Mouse (Mus musculus) spleen, adult 18-20 months (tissue): Measurements from ENCODE around the gene Eri3.

ENCODE experiments used
- DNase-seq, 2 experiments: peaks; one replicate each; pipeline ENCODE4 v3.0.0; 2022; ENCODE audit warnings: mixed read lengths in 2 of 2

Gene Eri3

DNA sequence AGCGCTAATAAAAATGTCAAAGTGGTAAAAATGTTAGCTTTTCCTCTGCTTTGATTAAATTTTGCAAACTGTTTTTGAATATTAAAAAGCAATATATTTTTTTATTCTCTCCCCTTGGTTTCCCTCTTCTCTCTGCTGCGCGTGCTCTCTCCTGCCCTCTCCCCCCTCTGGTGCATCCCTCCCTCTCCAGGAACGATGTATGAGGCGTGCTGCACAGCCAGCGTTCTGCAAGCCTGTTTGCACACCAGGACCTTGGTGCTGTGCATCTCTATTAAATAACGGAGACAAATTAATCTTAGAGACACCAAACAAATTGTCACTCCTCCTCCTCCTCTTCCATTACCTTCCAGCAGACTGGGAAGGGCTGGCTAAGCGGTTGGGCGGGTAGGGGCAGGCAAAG, 31.5 kb downstream of the Eri3 start:
- DNase-seq = no peak

DNA sequence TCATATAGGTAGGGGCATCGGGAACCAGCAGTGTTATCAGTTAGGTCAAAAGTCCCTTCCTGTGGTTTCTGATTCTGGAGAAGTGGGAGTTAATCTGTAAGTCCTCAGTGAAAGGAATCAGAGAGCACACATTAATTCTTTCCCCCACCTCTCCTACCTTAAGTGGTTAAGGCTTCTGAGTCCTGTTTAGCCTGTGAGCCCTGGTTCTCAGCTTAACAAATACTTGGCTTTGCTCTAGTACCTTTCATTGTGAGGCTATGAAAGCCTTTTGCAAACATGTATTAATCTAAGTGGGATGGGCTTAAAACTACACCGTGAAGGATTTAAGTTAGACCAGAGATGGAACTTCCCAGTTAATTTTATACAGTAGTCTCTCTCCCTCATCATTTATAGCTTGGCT, 35.8 kb downstream of the Eri3 start:
- DNase-seq = no peak

DNA sequence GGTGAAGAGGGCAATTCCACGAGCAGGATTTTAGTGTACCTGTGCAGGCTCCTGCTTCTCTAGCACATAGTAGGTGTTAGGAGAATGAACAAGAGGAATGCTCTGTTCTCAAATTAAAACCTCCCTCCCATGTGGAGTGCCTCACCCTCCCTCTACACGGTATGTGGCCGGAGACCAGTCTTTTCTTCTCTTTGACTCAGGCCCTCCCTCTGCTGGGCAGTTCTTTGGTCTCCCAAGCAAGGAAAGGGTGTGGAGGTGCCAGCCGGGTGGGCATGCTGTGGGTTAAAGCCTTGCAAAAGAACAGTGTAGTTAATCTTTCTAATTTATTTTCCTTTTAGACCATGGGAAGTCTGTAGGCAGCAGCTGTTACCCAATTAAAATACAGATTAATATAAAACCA, 37.3 kb downstream of the Eri3 start:
- no peak for DNase-seq

DNA sequence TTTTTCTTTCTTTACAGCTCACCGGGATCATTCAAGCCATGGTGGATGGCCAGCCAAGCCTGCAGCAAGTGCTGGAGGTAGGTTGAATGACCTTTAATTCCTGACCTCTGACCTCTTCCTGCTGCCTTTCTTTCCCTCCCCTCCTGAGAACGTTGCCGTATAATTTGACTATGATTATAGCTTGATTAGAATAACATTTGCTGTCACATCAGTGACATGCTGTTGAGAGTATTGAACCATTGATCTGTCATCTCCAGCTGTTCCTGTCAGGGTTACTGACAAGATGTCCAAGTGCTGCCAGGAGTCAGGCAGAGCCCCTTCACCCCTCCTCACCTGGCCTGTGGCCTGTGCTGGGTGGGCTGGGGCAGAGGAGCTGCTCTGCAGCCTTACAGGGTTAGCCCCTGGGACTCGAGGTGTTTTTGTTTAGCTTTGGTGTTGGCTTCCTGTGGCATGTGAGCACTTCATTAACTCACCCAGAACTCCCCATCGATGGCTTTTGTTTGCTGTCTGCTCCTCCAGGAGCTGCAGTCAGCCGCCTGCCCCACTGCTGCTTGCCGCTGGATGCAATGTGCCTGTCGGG, 39.0 kb downstream of the Eri3 start:
- no peak for DNase-seq

DNA sequence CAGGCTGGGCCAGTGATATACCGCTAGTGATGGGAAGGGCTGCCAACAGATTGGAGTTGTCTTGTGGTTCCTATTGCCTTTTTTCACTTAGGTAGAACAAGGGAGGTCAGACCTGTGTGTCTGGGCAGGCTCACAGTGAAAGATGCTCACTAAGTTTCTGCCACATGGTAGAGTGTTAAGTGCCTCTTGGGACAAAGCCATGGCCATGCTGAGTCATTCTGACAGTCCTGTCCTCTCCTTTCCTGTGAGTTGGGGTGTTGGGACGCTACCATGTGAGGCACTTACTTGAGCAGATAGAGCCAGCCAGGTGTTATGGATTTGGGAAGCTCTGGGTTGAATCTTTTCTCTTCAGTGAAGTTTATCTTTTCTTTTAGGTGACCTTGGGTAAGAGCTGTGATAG, 40.6 kb downstream of the Eri3 start:
- no peak for DNase-seq

DNA sequence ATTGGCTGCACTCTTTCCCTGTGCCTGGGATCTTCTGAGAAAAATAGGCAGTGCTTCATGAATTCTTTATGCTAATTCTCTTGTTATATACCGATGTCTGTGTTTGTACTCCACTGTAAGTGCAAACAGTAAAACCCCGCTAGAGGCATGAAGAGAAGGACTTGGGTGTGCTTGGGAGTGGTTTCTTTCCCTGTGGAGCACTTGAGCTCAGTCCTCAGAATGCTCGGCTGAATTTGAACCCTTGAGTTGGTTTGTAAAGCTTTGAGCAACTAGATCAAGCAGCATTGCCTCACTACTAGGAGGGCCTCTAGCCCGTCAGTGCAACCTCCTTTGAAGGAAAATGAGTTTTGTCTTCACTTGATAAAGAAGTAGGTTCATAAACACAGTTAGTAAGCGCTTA, 42.0 kb downstream of the Eri3 start:
- DNase-seq = no peak

DNA sequence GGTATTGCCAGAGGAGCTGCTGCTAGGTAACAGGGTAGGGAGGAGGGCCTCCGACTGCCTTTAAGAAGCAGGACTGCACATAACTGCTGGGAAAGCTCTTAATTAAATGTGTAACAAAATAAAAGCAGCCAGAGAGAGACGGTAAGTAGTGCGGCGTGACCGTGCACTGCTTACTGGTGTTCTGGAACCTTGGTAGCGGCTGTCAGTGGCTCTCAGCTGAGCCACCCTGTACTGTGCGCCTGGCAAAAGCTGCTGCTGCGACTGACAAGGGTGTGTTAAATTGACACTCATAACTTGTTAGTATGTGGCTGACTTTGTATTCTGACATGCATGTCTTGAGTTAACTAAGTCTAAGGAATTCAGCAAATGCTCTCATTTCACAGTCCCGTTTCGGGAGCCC, 45.1 kb downstream of the Eri3 start:
- DNase-seq = no peak

DNA sequence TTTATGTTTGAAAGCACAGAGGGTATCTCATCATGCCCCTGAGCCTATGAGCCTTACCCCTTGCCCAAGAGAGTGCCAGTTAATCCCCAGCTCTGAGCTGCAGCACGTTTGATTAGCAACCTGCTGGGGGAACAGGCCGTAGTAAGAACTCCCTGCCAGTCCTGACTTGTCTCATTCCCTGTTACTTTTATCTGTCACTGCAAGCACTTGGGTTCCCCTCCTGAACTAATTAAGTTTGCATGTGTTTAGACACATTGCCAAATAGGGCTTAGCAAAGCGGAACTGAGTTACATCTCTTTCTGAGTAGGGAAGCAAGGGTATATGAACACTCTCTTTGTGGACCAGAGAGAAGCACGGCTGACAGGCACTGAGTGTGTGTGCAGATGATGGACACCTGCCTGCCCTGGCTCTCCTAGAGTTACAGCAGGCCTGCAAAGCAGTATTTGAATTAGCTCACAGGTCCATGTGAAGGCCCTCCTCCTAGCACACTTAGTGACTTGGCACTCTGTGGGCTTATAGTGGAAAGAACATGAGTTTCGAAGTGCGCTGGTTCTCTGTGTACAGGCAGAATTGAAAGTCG, 49.9 kb downstream of the Eri3 start:
- no peak for DNase-seq

DNA sequence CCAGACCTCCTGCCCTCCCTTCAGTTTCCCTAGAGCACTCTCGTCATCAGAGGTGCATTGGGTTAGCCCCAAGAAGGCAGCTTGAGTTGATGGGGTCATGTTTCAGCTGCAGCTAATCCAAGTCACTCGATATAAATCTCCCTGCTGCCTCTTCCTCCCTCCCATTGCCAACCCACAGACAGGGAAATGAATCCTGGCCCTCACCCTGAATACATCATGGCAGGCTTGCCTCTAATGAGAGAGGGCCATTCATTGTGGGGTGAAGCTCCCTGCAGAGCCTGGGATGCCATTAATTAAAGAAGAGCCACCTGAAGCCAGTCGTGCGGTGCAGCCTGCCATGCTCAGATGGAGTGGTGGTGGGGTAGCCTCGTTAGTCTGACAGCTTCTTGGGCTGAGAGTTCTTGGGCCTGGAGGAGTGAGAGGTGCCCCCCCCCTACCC, 51.2 kb downstream of the Eri3 start:
- no peak for DNase-seq

DNA sequence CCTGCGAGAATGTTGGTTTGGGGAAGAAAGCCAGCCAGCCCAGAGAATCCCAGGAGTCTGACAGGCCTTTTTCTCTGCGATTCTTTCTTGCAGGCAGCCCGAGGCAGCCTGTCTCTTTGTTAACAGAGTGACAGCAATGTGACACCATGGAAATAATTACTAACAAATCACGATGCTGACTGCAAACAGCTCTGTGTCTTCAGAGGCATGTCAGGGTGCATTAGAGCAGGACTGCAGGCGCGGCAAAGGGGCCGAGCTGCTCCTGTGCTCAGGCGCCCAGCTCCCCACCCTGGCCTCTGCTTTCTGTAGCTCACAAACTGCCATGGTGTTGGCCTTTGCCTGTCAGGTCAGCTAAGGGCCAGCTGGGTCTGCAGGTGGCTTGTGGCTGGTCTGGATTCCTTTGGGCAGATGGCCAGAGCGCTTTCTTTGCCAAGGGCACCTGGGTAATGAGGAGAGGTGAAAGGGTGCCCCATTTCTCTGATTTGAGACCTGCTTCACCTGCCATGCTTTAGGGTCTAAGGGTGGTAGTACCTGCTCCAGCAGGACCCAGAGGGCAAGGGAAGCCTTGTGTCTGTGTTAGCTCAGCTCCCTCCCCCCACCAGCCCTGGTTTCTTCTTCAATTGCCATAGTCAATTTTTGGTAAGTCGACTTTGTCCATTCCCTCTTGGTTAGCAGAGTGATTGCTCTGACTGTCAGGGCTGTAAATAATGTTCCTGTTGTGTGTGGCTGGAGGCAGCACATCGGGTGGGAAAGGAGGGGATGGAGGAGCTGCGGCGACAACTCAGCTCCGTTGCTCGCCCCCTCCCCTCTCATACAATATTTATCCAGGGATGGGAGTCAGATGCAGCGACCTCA, 55.2 kb downstream of the Eri3 start:
- no peak for DNase-seq

DNA sequence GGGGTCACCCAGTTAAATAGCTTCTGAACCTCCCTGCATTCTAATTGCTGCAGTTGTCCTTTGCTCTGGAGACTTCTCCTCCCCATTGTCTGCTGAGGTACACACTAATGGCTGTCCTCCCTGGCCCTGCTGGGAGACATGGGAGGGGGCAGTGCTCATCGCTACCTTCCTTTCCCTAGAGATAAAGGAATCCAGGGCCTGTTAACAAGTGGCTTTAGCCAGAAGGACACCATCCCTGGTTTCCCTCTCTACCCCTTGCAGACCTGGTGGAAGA, 55.7 kb downstream of the Eri3 start:
- no peak for DNase-seq

DNA sequence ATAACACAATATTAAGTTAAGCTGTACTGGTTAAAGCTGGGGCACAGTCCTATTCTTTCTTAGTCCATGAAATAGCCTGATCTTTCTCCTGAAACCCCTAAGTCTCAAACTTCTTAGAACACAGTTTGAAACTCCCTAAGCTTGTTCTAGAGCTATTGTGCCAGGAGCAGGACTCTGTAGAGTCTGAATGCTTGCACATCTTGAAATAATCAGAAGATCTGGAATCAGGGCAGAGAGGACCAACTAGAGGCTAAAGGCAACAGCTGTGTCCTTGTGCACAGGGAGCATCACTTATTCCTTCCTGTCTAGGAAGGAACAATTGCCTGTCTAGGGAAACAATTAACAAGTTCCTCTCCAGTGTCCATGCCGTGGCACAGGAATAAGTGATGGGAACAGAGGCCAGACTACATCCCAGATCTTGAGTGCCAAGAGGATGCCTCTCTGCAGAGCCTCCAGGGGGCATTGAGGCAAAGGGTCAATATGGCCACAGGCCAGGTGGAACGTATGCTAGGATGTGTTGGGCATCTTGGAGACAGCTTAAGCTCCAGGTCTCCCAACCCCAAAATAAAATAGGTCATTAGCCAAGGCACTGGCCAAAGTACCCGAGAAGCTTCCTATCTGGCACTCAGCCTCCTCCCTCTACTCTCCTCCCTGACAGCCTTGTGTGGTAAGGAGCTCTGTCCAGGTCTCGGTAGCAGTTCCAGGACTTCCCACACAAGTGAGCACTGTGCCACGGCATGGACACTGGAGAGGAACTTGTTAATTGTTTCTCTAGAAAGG, 56.9 kb downstream of the Eri3 start:
- no peak for DNase-seq

DNA sequence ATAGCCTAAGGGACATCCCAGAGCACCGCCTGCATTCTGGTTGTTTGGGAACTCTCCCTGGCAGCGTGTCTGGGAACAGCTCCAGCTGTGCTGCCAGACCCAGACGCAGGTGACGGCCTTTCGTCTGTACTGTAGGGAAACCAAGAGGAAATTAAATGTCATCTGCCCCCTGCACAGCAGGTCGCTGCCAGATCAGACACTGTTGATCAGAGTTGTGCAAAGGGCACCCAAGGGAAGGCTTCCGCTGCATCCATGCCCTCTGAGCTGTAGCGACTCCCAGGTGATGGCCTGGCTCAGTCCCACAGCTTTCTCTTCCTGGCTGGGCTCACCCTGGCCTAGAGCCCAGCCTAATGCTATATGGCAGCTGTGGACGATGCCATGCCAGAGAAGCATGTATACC, 58.1 kb downstream of the Eri3 start:
- no peak for DNase-seq

DNA sequence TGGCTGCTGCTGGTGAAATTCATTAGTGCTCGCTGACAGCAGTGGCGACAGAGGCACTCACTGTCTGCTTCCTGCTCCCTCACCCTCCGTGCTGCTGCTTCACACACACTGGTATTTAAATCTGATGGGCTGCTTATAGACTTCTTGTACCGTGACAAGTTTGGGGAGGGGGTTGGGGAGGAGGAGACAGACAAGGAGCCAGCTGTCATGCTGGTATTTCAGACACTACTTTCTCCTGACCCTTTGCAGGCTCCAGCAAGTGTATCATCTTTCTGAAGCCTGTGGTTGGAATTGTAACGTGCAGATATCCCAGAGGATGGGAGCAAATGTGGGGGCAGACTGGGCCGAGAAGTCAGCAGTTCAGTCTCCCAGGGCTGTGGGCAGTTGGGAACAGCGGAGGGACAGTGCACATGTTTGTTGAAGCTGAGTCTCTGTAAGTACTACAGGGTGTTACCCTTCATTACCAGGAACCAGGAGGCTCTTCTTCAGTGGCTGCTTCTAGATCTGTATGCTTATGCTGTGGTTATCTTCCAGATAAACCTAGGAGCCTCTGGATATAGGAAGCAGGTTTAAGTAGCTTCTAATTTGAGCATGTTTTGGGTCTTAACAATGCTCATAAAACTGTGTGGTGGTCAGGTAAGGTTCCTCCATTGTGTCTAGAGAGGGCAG, 59.3 kb downstream of the Eri3 start:
- no peak for DNase-seq

DNA sequence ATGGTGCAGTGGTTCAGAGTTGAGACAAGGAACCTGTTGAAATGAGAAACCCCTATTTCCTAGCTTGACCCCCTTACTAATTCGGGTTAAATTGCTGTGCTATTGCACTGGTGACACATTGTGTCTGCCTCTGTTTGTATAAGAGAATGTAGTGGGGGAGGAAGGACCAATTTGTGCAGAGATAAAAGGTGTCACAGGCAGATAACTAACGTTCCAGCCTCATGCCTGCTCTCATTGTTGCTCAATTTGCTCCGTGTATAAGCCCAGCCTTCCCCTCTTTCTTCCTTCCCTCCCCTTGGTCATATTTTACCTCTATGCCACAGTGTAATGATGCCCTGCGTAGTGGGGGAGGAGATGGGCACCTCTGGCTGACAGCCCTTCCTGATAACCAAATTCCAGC, 61.2 kb downstream of the Eri3 start:
- no peak for DNase-seq

DNA sequence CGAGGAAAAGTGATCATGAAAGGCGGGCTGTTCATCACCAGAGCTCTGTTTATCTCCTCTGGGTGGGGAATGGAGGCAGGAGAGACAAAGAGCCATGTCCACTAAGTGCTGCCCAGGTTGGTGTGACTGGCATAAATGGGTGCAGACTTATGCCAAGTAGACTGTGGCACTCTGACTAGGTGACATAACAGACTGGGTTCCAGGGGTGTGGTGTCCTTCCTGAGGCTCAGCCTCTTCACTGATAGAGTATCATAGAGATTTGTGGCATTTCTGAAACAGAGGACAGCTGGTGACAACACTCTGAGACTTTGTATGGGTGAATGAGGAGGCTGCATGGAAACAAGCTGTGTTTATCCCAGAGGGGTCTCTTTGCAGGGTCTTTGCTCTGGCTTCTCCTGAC, 61.6 kb downstream of the Eri3 start:
- DNase-seq = no peak

DNA sequence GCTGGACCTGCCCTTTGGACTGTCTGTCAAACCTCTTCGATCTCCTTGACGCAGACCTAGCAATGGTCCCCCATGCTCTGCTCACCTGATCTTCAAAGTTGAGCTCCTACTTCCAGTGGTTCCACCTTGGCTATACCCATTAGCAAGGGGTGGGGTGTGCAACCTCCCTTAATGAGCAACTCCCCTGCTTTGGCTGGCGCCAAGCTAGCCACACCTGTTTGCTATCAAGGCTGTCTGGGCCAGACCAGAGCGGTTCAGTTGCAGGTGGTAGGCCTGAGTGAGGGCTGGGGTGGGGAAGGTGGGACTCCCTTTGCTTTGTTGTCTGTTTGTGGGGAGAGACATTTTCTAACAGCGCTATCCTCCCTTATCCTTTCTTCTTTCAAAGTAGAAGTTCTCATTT, 62.5 kb downstream of the Eri3 start:
- no peak for DNase-seq

DNA sequence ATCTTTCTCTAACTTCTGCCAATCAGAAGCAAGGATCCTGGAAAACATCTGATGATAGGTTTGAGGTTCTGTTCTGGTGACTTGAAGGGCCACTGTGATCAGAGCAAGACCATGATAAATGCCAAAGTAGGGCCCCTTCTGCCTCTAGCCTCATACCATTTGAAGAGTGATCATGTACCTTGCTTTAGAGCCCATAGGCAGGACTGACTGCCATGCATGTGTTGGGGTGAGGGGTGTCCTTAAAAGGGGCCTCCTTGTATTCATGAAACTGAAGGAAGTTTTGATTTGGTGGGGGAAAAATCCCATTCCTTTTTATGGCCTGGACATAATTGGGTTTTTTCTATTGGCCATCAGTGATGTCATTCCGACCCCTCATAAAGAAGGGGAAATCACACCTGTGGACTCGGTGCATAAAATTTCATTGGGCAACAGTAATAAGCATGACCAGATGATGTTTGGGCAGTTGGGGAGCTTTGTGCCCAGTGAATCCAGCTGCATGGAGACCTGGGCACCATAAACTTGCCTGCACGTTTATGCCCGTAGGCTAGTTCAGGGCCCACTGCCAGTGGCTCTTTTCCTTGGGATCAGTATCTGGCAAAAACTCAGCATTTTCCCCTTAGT, 63.1 kb downstream of the Eri3 start:
- DNase-seq = no peak

DNA sequence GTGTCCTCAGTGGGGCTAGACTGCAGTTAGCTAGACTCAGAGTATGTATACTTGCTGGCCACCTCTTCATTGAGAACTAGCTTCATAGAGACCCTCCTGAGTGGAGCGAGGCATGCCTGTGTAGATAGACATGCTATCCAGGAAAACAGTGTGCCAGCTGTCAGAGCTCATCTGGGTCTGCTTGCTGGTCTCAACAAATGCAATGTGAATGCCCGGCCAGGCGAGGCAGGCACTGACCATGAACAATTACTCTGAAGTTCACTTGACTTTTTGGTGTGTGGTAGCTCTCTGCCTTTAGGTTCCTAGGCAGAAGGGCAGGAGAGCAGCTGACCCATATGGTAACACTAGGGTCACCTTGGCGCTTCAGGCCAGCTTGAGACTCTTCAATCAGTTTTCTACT, 66.4 kb downstream of the Eri3 start:
- no peak for DNase-seq

DNA sequence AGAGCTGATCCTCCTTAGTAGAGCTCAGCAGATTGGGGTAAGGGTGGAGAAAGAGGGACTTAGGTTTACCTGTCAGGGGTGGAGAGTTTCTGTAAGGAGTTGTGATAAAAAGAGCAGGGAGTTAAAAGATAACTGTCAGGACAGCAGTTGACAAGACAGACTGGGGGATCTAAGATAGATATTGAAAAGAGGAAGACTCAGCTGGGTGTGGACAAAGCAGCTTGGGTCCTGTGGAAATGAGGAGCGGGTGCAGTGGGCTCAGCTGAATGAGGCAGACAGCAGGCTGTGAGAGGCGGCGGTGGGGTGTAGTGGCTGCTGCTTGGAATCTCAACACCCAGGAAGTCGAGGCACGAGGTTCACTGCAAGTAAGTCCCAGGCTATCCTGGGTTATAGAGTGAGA, 72.1 kb downstream of the Eri3 start:
- no peak for DNase-seq

DNA sequence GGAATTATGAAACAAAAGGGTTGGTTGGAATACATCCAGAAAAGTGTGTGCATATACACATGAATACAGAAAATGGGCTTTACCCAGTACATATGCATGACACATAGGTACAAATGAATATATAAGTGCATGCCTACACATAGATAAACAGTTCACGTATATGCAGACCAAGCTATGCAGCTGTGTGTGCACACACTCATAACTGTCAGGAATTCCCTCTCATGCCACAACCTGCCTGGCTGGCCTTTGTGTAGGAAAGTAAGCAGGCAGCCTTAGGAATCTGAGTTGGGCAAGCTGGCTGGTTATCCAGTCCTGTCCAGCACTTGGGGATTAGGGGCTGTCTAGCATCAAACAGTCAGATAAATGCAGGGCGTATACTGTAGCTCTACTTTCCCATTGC, 72.9 kb downstream of the Eri3 start:
- DNase-seq = no peak

DNA sequence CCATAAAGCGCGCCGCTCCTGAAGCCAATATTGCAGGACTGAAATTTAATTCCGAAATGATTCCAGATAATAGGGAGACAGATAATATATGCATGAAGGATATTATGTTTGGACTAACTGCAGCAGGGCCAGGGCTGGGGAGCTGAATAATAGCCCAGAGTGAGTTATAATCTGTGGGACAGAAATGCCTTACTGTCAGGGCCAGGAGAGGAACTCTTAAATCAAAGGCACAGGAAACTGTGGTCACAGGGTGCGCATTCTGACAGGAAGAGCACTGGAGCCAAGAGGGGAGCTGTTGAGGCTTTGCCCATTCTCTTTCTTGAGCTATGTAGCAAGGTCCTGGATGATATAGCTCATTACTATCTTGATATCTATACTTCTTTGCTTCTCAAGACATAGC, 74.5 kb downstream of the Eri3 start:
- DNase-seq = no peak

DNA sequence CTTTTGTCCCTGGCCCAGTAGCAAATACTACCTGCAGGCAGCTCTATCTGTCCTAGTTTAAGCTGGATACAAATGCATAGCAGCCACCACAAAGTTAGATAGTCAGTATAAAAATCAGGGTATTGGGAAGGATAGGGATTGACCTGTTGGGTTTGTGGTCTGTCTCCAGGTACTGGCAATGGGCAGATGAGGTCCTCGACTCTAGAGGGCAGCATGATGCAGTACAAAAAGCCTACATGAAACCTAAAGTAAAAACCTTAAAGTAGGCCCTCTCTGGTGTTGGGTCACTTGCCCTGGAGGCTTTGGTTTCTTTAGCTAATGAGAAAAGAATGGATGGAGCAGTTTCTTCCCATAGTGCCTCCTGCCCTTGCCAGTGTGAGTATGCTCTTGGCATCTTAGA, 78.3 kb downstream of the Eri3 start:
- DNase-seq = no peak
